Mouse (Mus musculus) frontal cortex, postnatal 25 days (tissue): ENCODE data around the gene Sstr3.
A peak's percentile ranks its signal among the peaks of the same experiment; 100 is the strongest.

ENCODE experiments used
- DNase-seq, 2 experiments: peaks; one replicate each; pipeline ENCODE4 v3.0.0; 2022; ENCODE audit warnings: low spot score in 2 of 2

The Sstr3 gene

GRCm38 (mm10) chr15:78530671-78531450 lies 13.6 kb downstream of the Sstr3 start, which contains the start of gene C1qtnf6:
Gene C1qtnf6 (minus strand): TSS chr15:78531416.
- no peak for DNase-seq

GRCm38 (mm10) chr15:78530141-78530540 lies 14.3 kb downstream of the Sstr3 start:
- DNase-seq, result no peak

- peak in 1 of 2 experiments; percentile 58 for DNase-seq
Observed at GRCm38 (mm10) chr15:78529428-78529990, 15.0 kb downstream of the Sstr3 start.

GRCm38 (mm10) chr15:78528726-78529411 lies 15.6 kb downstream of the Sstr3 start:
- DNase-seq, result no peak

GRCm38 (mm10) chr15:78527973-78528372 lies 16.5 kb downstream of the Sstr3 start:
- no peak for DNase-seq

GRCm38 (mm10) chr15:78524163-78524562 lies 20.3 kb downstream of the Sstr3 start:
- DNase-seq, result no peak

- no peak for DNase-seq
Observed at GRCm38 (mm10) chr15:78521892-78522291, 22.6 kb downstream of the Sstr3 start.

- no peak for DNase-seq
Observed at GRCm38 (mm10) chr15:78521331-78521730, 23.2 kb downstream of the Sstr3 start.

GRCm38 (mm10) chr15:78520112-78520715 lies 24.3 kb downstream of the Sstr3 start:
- DNase-seq, result no peak

GRCm38 (mm10) chr15:78518221-78518620 lies 26.3 kb downstream of the Sstr3 start:
- DNase-seq, result no peak

- no peak for DNase-seq
Observed at GRCm38 (mm10) chr15:78515759-78516158, 28.7 kb downstream of the Sstr3 start.

- DNase-seq, result peak; percentile 75
Observed at GRCm38 (mm10) chr15:78514393-78515146, 29.9 kb downstream of the Sstr3 start.

GRCm38 (mm10) chr15:78513019-78513418 lies 31.5 kb downstream of the Sstr3 start:
- no peak for DNase-seq

- DNase-seq, result no peak
Observed at GRCm38 (mm10) chr15:78511951-78512350, 32.5 kb downstream of the Sstr3 start.

GRCm38 (mm10) chr15:78510736-78511135 lies 33.7 kb downstream of the Sstr3 start:
- no peak for DNase-seq

- no peak for DNase-seq
Observed at GRCm38 (mm10) chr15:78510121-78510576, 34.3 kb downstream of the Sstr3 start.

- no peak for DNase-seq
Observed at GRCm38 (mm10) chr15:78509297-78509899, 35.1 kb downstream of the Sstr3 start.

GRCm38 (mm10) chr15:78508443-78508842 lies 36.0 kb downstream of the Sstr3 start:
- DNase-seq, result no peak

- DNase-seq, result no peak
Observed at GRCm38 (mm10) chr15:78505541-78505940, 38.9 kb downstream of the Sstr3 start.

- no peak for DNase-seq
Observed at GRCm38 (mm10) chr15:78504816-78505215, 39.7 kb downstream of the Sstr3 start.

- DNase-seq, result no peak
Observed at GRCm38 (mm10) chr15:78504013-78504412, 40.5 kb downstream of the Sstr3 start.
